Mouse (Mus musculus) cerebellum, adult 2 months (tissue): ENCODE data around the gene Ube4b. TPM values are rescaled to one million over a fixed set of nuclear protein-coding genes. Genes with fewer than 3 reads are reported as not detected.
A peak's percentile ranks its signal among the peaks of the same experiment; 100 is the strongest.

ENCODE experiments used
- DNase-seq, 2 experiments: peaks; one replicate each; pipeline ENCODE4 v3.0.0; 2021
- H3K27ac ChIP-seq: fragments of 200-500 bp; 2 replicates; pipeline ENCODE4 v1.5.1; 2012; ENCODE audit warnings: low read length, control low read depth, inconsistent platforms; ENCODE audit not compliant: insufficient read depth
- H3K27me3 ChIP-seq: fragments of 200-500 bp; 2 replicates; pipeline ENCODE4 v1.6.1; 2012; ENCODE audit warnings: inconsistent platforms, mild to moderate bottlenecking, low read length, moderate library complexity; ENCODE audit not compliant: control insufficient read depth, insufficient read depth
- H3K4me1 ChIP-seq: fragments of 200-500 bp; 2 replicates; pipeline ENCODE4 v1.6.1; 2011; ENCODE audit warnings: low read length; ENCODE audit not compliant: control insufficient read depth, insufficient read depth
- H3K4me3 ChIP-seq: fragments of 200-500 bp; replicated peaks from 2 replicates; pipeline ENCODE3; 2011; ENCODE audit warnings: mild to moderate bottlenecking, low read depth, low read length, control low read depth; ENCODE audit not compliant: insufficient read depth
- CTCF ChIP-seq: fragments of 200-500 bp; IDR thresholded peaks from 2 replicates; pipeline ENCODE4 v1.5.1; 2011; ENCODE audit warnings: low read depth, mild to moderate bottlenecking, control low read depth, low read length, moderate library complexity, borderline replicate concordance; ENCODE audit not compliant: insufficient read depth
- POLR2A ChIP-seq: fragments of 200-500 bp; IDR thresholded peaks from 2 replicates; pipeline ENCODE4 v1.6.1; 2011; ENCODE audit warnings: low read length, control low read depth, borderline replicate concordance; ENCODE audit not compliant: insufficient read depth
- WGBS: fragments of 180-500 bp; shearing (Covaris S2); methylation state at CpG from one replicate; pipeline ENCODE4 v1.1.7; 2018; 5-methylcytosine and 5-hydroxymethylcytosine counted together
- polyA plus RNA-seq: library from polyadenylated mRNA; depleted of rRNA; stranded (reverse); fragments of >200 nt; gene quantifications from 2 replicates; pipeline ENCODE4 v1.2.3, GENCODE M21; 2012

Gene Ube4b
- polyA plus RNA-seq, 1 experiment: 132 TPM

DNA sequence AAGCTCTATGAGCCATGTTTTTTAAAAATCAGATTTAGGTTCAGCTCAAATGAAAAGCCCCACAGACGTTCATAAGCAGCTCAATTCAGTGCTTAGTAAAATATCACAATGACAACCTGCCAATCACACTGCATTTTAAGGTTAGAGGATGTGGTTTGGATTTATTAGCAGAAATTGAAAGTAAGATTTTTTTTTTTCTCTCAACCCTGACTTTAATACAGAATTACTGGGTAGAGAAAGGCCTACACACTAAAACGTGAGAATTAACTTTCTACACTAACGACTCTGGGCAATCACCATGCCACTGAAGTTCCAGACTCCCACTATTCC, 118.1 kb downstream of the Ube4b start:
- TF ChIP-seq POLR2A (no peak), CTCF (no peak)
- no peaks in the 10 kb centered on the region for H3K27me3 ChIP-seq
- 47% methylated on average over 3 of the region's 3 CpGs for WGBS
- peaks cover 4% of the 10 kb centered on the region; the same call in 1 of the 2 replicates for H3K4me1 ChIP-seq
- peak overlapping the region; percentile 88 for H3K4me3 ChIP-seq
- no peak for DNase-seq
- H3K27ac ChIP-seq: peak overlapping the region; percentile 83

DNA sequence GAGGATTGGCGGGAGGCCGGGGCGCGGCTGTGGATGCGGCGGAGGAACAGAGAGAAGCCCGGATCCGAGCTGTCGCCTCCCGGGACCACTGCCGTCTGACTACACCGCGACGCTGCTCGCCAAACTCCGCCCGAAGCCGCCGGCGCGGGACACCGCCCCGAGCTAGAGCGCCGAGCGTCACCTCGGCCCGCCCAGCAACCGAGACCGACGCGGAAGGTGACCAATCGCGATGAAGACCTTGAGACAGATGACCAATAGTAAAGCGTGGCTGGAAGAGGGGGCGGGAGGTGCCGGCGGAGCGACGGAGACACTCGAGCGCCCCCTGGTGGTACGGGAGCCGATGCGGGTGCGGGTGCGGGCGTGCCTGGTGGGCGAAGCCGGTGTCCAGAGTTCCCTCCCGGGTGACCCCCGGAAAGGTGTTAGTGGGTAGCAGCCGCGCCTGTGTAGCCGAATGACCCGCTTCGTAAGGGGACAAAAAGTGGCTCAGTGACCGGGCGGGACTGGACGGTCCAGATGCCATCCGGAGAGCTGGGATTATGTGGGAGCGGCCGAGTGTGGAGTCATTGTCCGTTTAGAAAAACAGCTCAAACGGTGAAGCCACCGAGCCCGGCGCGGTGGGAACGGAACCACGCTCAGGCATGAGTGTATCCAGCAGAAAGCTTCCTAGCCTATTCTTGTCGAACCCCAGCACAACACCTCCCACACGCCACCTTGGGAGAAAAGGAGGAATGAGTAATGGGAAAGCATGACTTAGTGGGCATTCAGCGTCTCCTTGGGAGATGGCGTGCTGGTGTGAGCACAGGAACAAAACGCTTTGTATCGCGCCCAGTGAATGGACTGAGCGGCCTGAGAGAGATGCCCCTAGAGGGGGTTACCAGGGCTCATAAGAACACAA, 118.7 kb downstream of the Ube4b start, which contains the start of gene Kif1b:
TSS of gene Kif1b (minus strand) at position 98 of the 895 bp plus-strand sequence.
- peaks cover 7% of the 10 kb centered on the region; the same call in 1 of the 2 replicates for H3K4me1 ChIP-seq
- TF ChIP-seq CTCF (peak; percentile 84), POLR2A (peak; percentile 91)
- WGBS: under 1% methylated on average over 79 of the region's 79 CpGs

DNA sequence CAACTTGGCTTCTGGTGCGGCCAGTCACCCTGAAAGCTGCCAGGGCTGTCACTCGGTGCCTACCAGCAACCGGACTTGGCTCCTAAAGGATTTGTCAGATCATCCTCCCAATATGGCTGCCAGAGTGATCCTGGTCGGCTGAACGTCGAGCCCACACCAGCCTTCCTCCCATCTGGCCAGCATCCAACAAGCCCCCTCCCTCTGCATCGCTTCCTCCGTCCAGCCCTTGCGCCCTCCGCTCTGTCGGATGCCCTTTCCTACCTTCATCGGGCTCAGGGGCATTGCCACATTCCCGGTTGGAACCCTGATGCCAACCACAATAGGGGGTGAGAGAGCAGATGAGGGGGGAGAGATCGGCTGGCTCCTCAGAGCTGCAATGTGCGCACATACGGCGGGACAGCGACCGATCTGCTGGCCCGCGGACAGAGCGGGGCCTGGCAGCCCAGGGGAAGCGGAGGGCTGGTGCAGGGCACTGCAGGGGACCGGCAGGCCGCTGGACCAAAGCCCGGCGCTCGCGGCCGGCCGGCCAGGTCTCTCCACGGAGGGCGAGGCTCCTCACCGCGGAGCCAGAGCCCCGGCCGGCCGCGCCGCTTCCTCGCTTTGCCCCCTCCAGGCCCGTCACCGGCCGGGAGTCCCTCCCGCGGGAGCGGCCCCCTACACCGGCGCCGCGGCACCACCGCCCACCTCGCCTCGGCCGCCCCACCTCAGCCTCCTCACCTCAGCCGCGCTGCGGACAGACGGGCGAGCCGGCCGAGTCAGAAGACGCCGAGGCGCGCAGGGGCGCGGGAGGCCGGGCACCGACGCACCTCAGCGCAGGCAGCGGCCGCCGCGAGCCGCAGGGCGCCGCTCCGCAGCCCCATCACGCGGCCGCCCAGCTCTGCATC, 119.6 kb downstream of the Ube4b start:
- H3K4me1 ChIP-seq: peaks cover 13% of the 10 kb centered on the region; the same call in 1 of the 2 replicates
- peak; percentile 93 to 95 for DNase-seq
- TF ChIP-seq POLR2A: no peak; the same call in 1 of the 2 replicates
- no peak for TF ChIP-seq CTCF
- peak overlapping the region; percentile 92 for H3K27ac ChIP-seq
- peak overlapping the region; percentile 81 for H3K4me3 ChIP-seq
- no peaks in the 10 kb centered on the region for H3K27me3 ChIP-seq
- WGBS: under 1% methylated on average over 82 of the region's 83 CpGs

More for the DNA sequence above, 118.7 kb downstream of the Ube4b start, which contains the start of gene Kif1b:
- peak; percentile 97 to 100 for DNase-seq
- H3K27me3 ChIP-seq: no peaks in the 10 kb centered on the region
- peak within 1 kb of the TSS; percentile 92 for H3K27ac ChIP-seq
- H3K4me3 ChIP-seq: peak within 1 kb of the TSS; percentile 88

DNA sequence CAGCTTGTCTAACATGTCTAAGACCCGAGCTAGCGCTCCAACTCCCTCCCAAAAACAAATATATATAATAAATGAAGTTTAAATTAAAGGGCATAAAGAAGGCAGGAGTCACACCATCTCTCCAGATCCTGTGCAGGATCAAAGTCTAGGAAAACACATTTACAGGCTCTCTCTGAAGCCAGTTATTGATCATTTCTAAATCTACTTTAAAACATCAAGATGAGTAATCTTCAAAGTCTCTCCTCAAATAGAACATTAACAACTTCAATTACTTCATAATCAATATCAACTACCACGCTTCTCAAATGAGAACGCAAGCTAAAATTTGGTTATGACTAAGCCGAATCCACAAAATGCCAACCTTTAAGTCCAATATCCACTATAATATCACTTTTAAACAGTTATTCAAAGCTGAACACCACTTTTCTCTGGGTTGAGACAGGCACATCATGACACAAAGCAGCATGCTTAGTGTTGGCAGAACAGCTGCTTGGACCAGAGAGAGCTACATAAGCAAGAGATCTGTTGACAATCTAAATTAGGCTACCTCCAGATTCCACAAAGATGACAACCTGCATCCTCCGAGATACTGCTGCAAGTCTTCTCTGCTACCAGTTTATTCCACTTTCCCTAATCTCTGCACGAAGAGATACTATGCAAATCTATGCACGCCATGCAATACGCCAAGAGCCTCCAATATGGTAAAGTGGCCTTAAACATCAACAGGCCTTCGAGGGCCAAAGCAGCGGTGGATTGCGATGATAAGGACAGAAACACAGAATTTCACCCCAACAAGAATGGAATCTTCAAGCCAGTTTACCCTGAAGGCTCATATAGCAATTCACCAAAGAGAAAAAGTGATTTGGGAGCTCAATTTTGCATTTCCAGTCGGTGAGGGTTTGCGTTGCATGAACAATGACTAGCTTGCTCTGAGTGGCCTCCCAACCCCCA, 120.5 kb downstream of the Ube4b start:
- Histone ChIP-seq H3K4me1 (peaks cover 19% of the 10 kb centered on the region), H3K27ac (peak overlapping the region; percentile 92), H3K4me3 (peak overlapping the region; percentile 81), H3K27me3 (no peaks in the 10 kb centered on the region)
- 4% methylated on average over 14 of the region's 14 CpGs for WGBS
- DNase-seq: no peak
- no peak for TF ChIP-seq CTCF
- no peak for TF ChIP-seq POLR2A

DNA sequence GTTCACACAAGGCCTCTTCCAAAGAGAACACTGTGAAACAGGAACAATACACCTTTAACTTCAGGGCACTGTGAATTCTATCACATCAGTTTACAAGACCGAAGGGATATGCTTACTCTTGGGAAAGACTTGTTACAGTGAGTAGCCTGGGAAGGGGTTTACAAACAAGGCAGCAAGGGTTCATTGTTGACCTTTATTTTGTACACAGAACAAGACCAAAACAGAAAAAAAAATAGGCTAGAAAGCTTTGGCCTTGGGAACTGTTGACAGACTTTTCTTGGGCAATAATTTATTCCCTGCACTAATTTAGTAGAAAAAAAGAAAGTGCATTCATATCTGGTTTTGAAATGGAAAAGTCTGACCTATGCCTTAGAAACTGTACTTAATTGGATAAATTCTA, 122.1 kb downstream of the Ube4b start:
- Histone ChIP-seq H3K4me3 (no peak overlapping the region), H3K4me1 (peaks cover 19% of the 10 kb centered on the region), H3K27me3 (no peaks in the 10 kb centered on the region), H3K27ac (no peak overlapping the region)
- DNase-seq: no peak
- no peak for TF ChIP-seq POLR2A
- WGBS: 27% methylated on average over 1 of the region's 1 CpGs

DNA sequence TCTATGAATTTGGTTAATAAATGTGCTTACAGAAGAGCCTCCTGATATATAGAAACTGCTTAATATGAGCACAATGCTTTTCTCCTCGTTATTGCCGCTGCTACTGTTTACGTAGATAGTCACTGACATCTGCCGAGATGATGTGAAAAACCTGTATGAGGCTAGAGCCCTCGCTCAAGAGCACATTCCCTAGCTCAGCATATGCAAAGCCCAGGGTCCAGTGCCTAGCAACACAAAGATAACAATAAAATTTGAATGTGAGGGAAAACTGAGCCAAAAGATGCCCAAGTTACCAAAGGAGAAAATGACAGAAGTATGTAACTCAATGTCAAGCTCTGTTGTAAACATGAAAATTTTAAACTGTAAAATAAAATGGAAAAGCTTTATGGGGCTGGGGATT, 123.0 kb downstream of the Ube4b start:
- Histone ChIP-seq H3K4me1 (peaks cover 24% of the 10 kb centered on the region), H3K4me3 (peak overlapping the region; percentile 27), H3K27me3 (no peaks in the 10 kb centered on the region), H3K27ac (no peak overlapping the region)
- TF ChIP-seq CTCF: no peak
- TF ChIP-seq POLR2A: no peak
- DNase-seq: no peak
- WGBS: 7% methylated on average over 5 of the region's 5 CpGs

DNA sequence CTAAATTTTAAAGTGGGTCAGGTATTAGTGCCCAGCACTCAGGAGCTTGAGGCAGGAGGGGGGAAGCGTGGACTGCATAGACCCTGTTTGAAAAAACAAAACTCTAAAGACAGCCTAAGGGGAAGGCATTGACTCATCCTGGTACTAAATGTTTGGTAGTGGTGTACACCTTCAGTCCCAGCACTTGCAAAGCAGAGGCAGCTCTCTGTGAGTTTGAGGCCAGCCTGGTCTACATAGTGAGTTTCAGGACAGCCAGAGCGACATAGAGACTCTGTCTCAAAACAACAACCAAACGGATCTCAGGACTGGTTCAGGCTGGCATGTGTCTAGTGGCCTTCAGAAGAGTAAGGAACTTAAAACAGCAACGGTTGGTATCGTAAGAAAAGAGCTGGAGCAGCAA, 123.8 kb downstream of the Ube4b start:
- Histone ChIP-seq H3K4me3 (no peak overlapping the region), H3K4me1 (peaks cover 27% of the 10 kb centered on the region), H3K27ac (no peak overlapping the region), H3K27me3 (no peaks in the 10 kb centered on the region)
- no peak for DNase-seq
- WGBS: 20% methylated on average over 5 of the region's 5 CpGs
- no peak for TF ChIP-seq POLR2A
- no peak for TF ChIP-seq CTCF
